ENCODE assay signal across 26 mouse cellular contexts in the genomic region with DNA sequence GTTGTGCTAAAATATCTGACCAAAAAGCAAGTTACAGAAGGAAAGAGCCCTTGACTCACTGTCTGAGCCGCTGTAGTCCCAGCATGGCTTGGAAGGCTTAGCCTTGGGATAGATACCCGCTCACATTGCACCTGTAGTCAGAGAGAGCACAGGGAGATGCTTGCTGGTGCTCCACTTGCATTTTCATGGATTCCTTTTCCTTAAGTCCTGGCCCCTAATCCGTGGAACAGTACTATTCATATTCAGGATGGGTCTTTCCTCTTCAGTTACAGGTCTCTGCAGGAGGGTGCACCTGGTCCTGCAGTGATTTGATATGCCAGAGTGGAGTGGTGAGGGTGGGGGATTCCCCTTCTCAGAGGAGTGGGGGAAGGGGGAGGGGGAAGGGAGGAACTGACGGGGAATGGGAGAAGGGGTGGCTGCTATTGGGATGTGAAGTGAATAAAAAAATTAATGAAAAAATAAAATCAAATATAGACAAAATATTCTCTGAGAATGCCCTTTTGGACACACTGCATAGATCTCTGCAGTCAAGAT.
"Had no signal": no experiment of that assay in that cellular context is flagged by ENCODE, and none has a peak within 500 bp of the region (broad histone marks: within the 10 kb centered on the region; RNA-seq: fewer than 3 reads in every experiment).

No protein-coding gene starts in this region.

- DNase-seq: gastrocnemius, adult 2 months; gastrocnemius, postnatal 10 days; gastrocnemius, postnatal 25 days; heart, adult 11 months; heart, adult 2 months; heart, postnatal 14 days; heart, postnatal 4 days; kidney, adult 18-20 months; kidney, adult 8-10 months; kidney, postnatal 14 days; kidney, postnatal 36 days; layer of hippocampus, adult 9-11 months; layer of hippocampus, postnatal 36 days; left cerebral cortex, postnatal 4 days had no signal

- H3K4me2 ChIP-seq: heart, embryonic 11.5 days; heart, embryonic 13.5 days; heart, embryonic 15.5 days; hindbrain, embryonic 12.5 days; hindbrain, embryonic 14.5 days; intestine, embryonic 15.5 days; limb, embryonic 13.5 days; limb, embryonic 15.5 days; liver, embryonic 12.5 days had no signal

- H3K9ac ChIP-seq: heart, embryonic 13.5 days; heart, embryonic 15.5 days; hindbrain, embryonic 12.5 days; hindbrain, embryonic 14.5 days; intestine, embryonic 15.5 days; limb, embryonic 13.5 days; limb, embryonic 15.5 days; liver, embryonic 12.5 days; liver, embryonic 14.5 days had no signal

- H3K36me3 ChIP-seq: heart, embryonic 13.5 days; heart, embryonic 15.5 days; hindbrain, embryonic 10.5 days; hindbrain, embryonic 12.5 days; intestine, embryonic 15.5 days; limb, embryonic 13.5 days; limb, embryonic 15.5 days; liver, embryonic 12.5 days had no signal

- H3K27me3 ChIP-seq: heart, embryonic 15.5 days; intestine, embryonic 15.5 days; limb, embryonic 15.5 days had no signal

- H3K4me1 ChIP-seq: heart, embryonic 13.5 days; heart, embryonic 15.5 days; hindbrain, embryonic 10.5 days; hindbrain, embryonic 12.5 days; intestine, embryonic 15.5 days; limb, embryonic 13.5 days; limb, embryonic 15.5 days; liver, embryonic 12.5 days had no signal

- H3K27ac ChIP-seq: gastrocnemius, adult 2 months; heart, adult 2 months; heart, embryonic 13.5 days; heart, embryonic 15.5 days; hindbrain, embryonic 10.5 days; hindbrain, embryonic 12.5 days; hindbrain, embryonic 14.5 days; intestine, embryonic 15.5 days; kidney, postnatal 0 days; limb, embryonic 13.5 days; limb, embryonic 15.5 days; liver, embryonic 12.5 days; liver, embryonic 14.5 days had no signal

- H3K4me3 ChIP-seq: gastrocnemius, adult 2 months; heart, adult 2 months; heart, embryonic 13.5 days; heart, embryonic 15.5 days; hindbrain, embryonic 10.5 days; hindbrain, embryonic 12.5 days; intestine, embryonic 15.5 days; limb, embryonic 13.5 days; limb, embryonic 15.5 days; liver, embryonic 12.5 days had no signal

- H3K9me3 ChIP-seq: heart, embryonic 13.5 days; heart, embryonic 15.5 days; hindbrain, embryonic 10.5 days; hindbrain, embryonic 12.5 days; intestine, embryonic 15.5 days; limb, embryonic 13.5 days; limb, embryonic 15.5 days; liver, embryonic 12.5 days had no signal
